Mouse (Mus musculus): ENCODE data around the gene Chd9. TPM values are rescaled to one million over a fixed set of nuclear protein-coding genes. Genes with fewer than 3 reads are reported as not detected.
"Not testable (repeated sequence)": the region's sequence is repeated elsewhere in the genome, so short reads cannot be mapped to it uniquely, and the experiment has no call there.

The Chd9 gene
- polyA plus RNA-seq, 1 experiment from 2014 or later: 93.7 TPM

- no peak overlapping the region for H3K27ac ChIP-seq (ENCODE audit: low read length)
- H3K36me3 ChIP-seq (ENCODE audit: control insufficient read depth, insufficient read depth): no peaks in the 10 kb centered on the region
- WGBS: 79% methylated on average over 6 of the region's 6 CpGs
- H3K4me2 ChIP-seq (ENCODE audit: low read length): no peak overlapping the region
- H3K4me3 ChIP-seq (replicated peaks; ENCODE audit: low read length): no peak overlapping the region
- H3K4me1 ChIP-seq (replicated peaks; ENCODE audit: control insufficient read depth, insufficient read depth, low read length): peaks cover 23% of the 10 kb centered on the region
- H3K27me3 ChIP-seq (replicated peaks; ENCODE audit: control insufficient read depth, insufficient read depth, low read length): no peaks in the 10 kb centered on the region
- no peak overlapping the region for H3K9ac ChIP-seq (replicated peaks; ENCODE audit: low read depth, low read length)
- no peaks in the 10 kb centered on the region for H3K9me3 ChIP-seq (ENCODE audit: control insufficient read depth, low read length)
- no peak for ATAC-seq
Measured at GRCm38 (mm10) chr8:90878551-90878950, 50.4 kb downstream of the Chd9 start.

- Histone ChIP-seq H3K27me3 (replicated peaks; ENCODE audit: control insufficient read depth, insufficient read depth, low read length) (no peaks in the 10 kb centered on the region), H3K4me3 (replicated peaks; ENCODE audit: low read length) (no peak overlapping the region), H3K36me3 (ENCODE audit: control insufficient read depth, insufficient read depth) (no peaks in the 10 kb centered on the region), H3K4me2 (ENCODE audit: low read length) (no peak overlapping the region), H3K27ac (ENCODE audit: low read length) (no peak overlapping the region), H3K9ac (replicated peaks; ENCODE audit: low read depth, low read length) (no peak overlapping the region), H3K4me1 (replicated peaks; ENCODE audit: control insufficient read depth, insufficient read depth, low read length) (peaks cover 23% of the 10 kb centered on the region), H3K9me3 (ENCODE audit: control insufficient read depth, low read length) (no peaks in the 10 kb centered on the region)
- WGBS: 82% methylated on average over 4 of the region's 4 CpGs
- ATAC-seq: no peak
Measured at GRCm38 (mm10) chr8:90880041-90880440, 51.9 kb downstream of the Chd9 start.

GRCm38 (mm10) chr8:90881181-90881580 is 53.0 kb downstream of the Chd9 start:
- Histone ChIP-seq H3K36me3 (ENCODE audit: control insufficient read depth, insufficient read depth) (no peaks in the 10 kb centered on the region), H3K27me3 (replicated peaks; ENCODE audit: control insufficient read depth, insufficient read depth, low read length) (no peaks in the 10 kb centered on the region), H3K4me2 (ENCODE audit: low read length) (no peak overlapping the region), H3K9me3 (ENCODE audit: control insufficient read depth, low read length) (no peaks in the 10 kb centered on the region), H3K27ac (ENCODE audit: low read length) (no peak overlapping the region), H3K9ac (replicated peaks; ENCODE audit: low read depth, low read length) (no peak overlapping the region), H3K4me3 (replicated peaks; ENCODE audit: low read length) (no peak overlapping the region), H3K4me1 (replicated peaks; ENCODE audit: control insufficient read depth, insufficient read depth, low read length) (peaks cover 18% of the 10 kb centered on the region)
- WGBS: 86% methylated on average over 5 of the region's 5 CpGs
- ATAC-seq: no peak

GRCm38 (mm10) chr8:90882088-90882691 is 54.0 kb downstream of the Chd9 start:
- no peak for ATAC-seq
- Histone ChIP-seq H3K9ac (replicated peaks; ENCODE audit: low read depth, low read length) (no peak overlapping the region), H3K4me3 (replicated peaks; ENCODE audit: low read length) (no peak overlapping the region), H3K27me3 (replicated peaks; ENCODE audit: control insufficient read depth, insufficient read depth, low read length) (no peaks in the 10 kb centered on the region), H3K4me2 (ENCODE audit: low read length) (no peak overlapping the region), H3K4me1 (replicated peaks; ENCODE audit: control insufficient read depth, insufficient read depth, low read length) (peaks cover 8% of the 10 kb centered on the region), H3K36me3 (ENCODE audit: control insufficient read depth, insufficient read depth) (no peaks in the 10 kb centered on the region), H3K27ac (ENCODE audit: low read length) (no peak overlapping the region), H3K9me3 (ENCODE audit: control insufficient read depth, low read length) (no peaks in the 10 kb centered on the region)
- 82% methylated on average over 16 of the region's 16 CpGs for WGBS

GRCm38 (mm10) chr8:90885671-90886368 is 57.7 kb downstream of the Chd9 start:
- no peak overlapping the region for H3K4me3 ChIP-seq (replicated peaks; ENCODE audit: low read length)
- no peak for ATAC-seq
- no peaks in the 10 kb centered on the region for H3K27me3 ChIP-seq (replicated peaks; ENCODE audit: control insufficient read depth, insufficient read depth, low read length)
- no peaks in the 10 kb centered on the region for H3K4me1 ChIP-seq (replicated peaks; ENCODE audit: control insufficient read depth, insufficient read depth, low read length)
- no peaks in the 10 kb centered on the region for H3K9me3 ChIP-seq (ENCODE audit: control insufficient read depth, low read length)
- H3K36me3 ChIP-seq (ENCODE audit: control insufficient read depth, insufficient read depth): no peaks in the 10 kb centered on the region
- 64% methylated on average over 2 of the region's 2 CpGs for WGBS
- H3K27ac ChIP-seq (ENCODE audit: low read length): no peak overlapping the region
- H3K9ac ChIP-seq (replicated peaks; ENCODE audit: low read depth, low read length): no peak overlapping the region
- H3K4me2 ChIP-seq (ENCODE audit: low read length): no peak overlapping the region

GRCm38 (mm10) chr8:90886369-90886712 is 58.2 kb downstream of the Chd9 start:
- H3K4me2 ChIP-seq (ENCODE audit: low read length); ATAC-seq; H3K27me3 ChIP-seq (replicated peaks; ENCODE audit: control insufficient read depth, insufficient read depth, low read length); H3K9me3 ChIP-seq (ENCODE audit: control insufficient read depth, low read length); H3K4me1 ChIP-seq (replicated peaks; ENCODE audit: control insufficient read depth, insufficient read depth, low read length); H3K9ac ChIP-seq (replicated peaks; ENCODE audit: low read depth, low read length); H3K4me3 ChIP-seq (replicated peaks; ENCODE audit: low read length); H3K36me3 ChIP-seq (ENCODE audit: control insufficient read depth, insufficient read depth); H3K27ac ChIP-seq (ENCODE audit: low read length): not testable (repeated sequence)
- no CpG with 5 or more reads among the region's 15 CpGs for WGBS

- not testable (repeated sequence) for H3K4me1 ChIP-seq (replicated peaks; ENCODE audit: control insufficient read depth, insufficient read depth, low read length); H3K9me3 ChIP-seq (ENCODE audit: control insufficient read depth, low read length); H3K4me2 ChIP-seq (ENCODE audit: low read length); ATAC-seq; H3K27ac ChIP-seq (ENCODE audit: low read length); H3K36me3 ChIP-seq (ENCODE audit: control insufficient read depth, insufficient read depth); H3K9ac ChIP-seq (replicated peaks; ENCODE audit: low read depth, low read length); H3K27me3 ChIP-seq (replicated peaks; ENCODE audit: control insufficient read depth, insufficient read depth, low read length)
- H3K4me3 ChIP-seq (replicated peaks; ENCODE audit: low read length): peak overlapping the region; percentile 35
- WGBS: no CpG with 5 or more reads among the region's 20 CpGs
Measured at GRCm38 (mm10) chr8:90887328-90887727, 59.2 kb downstream of the Chd9 start.

GRCm38 (mm10) chr8:90891872-90892578 is 63.9 kb downstream of the Chd9 start:
- no peaks in the 10 kb centered on the region for H3K27me3 ChIP-seq (replicated peaks; ENCODE audit: control insufficient read depth, insufficient read depth, low read length)
- no peaks in the 10 kb centered on the region for H3K9me3 ChIP-seq (ENCODE audit: control insufficient read depth, low read length)
- no peak overlapping the region for H3K4me3 ChIP-seq (replicated peaks; ENCODE audit: low read length)
- H3K27ac ChIP-seq (ENCODE audit: low read length): no peak overlapping the region
- no peak for ATAC-seq
- H3K9ac ChIP-seq (replicated peaks; ENCODE audit: low read depth, low read length): no peak overlapping the region
- peaks cover 8% of the 10 kb centered on the region for H3K4me1 ChIP-seq (replicated peaks; ENCODE audit: control insufficient read depth, insufficient read depth, low read length)
- H3K36me3 ChIP-seq (ENCODE audit: control insufficient read depth, insufficient read depth): no peaks in the 10 kb centered on the region
- 88% methylated on average over 8 of the region's 8 CpGs for WGBS
- H3K4me2 ChIP-seq (ENCODE audit: low read length): no peak overlapping the region

GRCm38 (mm10) chr8:90892579-90892919 is 64.4 kb downstream of the Chd9 start:
- H3K4me2 ChIP-seq (ENCODE audit: low read length): no peak overlapping the region
- ATAC-seq: no peak
- no peaks in the 10 kb centered on the region for H3K36me3 ChIP-seq (ENCODE audit: control insufficient read depth, insufficient read depth)
- peaks cover 8% of the 10 kb centered on the region for H3K4me1 ChIP-seq (replicated peaks; ENCODE audit: control insufficient read depth, insufficient read depth, low read length)
- no peak overlapping the region for H3K27ac ChIP-seq (ENCODE audit: low read length)
- no peaks in the 10 kb centered on the region for H3K27me3 ChIP-seq (replicated peaks; ENCODE audit: control insufficient read depth, insufficient read depth, low read length)
- H3K9ac ChIP-seq (replicated peaks; ENCODE audit: low read depth, low read length): no peak overlapping the region
- no peaks in the 10 kb centered on the region for H3K9me3 ChIP-seq (ENCODE audit: control insufficient read depth, low read length)
- H3K4me3 ChIP-seq (replicated peaks; ENCODE audit: low read length): no peak overlapping the region
- 91% methylated on average over 5 of the region's 5 CpGs for WGBS

Data from forebrain, embryonic 16.5 days (tissue).